ENCODE assay signal across 8 mouse cellular contexts in the genomic region with DNA sequence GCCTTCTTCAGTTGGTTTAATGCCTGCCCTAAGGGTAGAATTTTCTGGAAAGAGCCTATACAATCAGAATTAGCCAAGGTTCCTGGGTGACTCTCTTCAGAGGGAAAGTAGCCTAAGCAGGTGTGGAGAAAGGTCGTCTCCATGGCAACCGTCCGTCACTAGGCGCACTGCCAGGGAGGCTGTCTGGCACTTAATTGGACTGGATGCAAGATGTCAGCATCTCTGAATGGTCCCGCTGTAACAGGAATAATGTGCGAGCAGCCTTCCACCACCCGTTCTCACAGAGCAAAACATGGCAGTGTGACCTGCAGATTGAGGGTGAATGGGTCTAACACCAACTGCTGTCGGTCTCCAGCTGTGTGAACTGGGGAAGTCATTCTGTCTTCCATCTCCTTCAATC.
DNase-seq lines count a peak whose midpoint lies in the region.

No protein-coding gene starts in this region.

- DNase-seq in thymus, postnatal 4 days = peak; percentile 13
- no peak for DNase-seq in thymus, postnatal 25 days
- DNase-seq in embryo, embryonic 11.5 days (ENCODE audit: low read depth, low spot score) = peak; percentile 23
- peak; percentile 29 for DNase-seq in kidney, postnatal 14 days
- DNase-seq in frontal cortex, postnatal 36 days (ENCODE audit: low spot score in 2 of 2) = no peak
- no peak for DNase-seq in layer of hippocampus, adult 18-20 months (ENCODE audit: low spot score in 2 of 2)
- no peak for DNase-seq in heart, adult 8-10 months (ENCODE audit: low spot score)
- no peak for DNase-seq in heart, postnatal 4 days

Comparison
In these comparisons a context has a peak if more than half of its experiments do, and no peak if none do; other contexts are left out.
1. DNase-seq: peak in thymus, postnatal 4 days (single experiment), embryo, embryonic 11.5 days (single experiment) and kidney, postnatal 14 days (single experiment); none in thymus, postnatal 25 days (single experiment), frontal cortex, postnatal 36 days (0 of 2), layer of hippocampus, adult 18-20 months (0 of 2), heart, adult 8-10 months (single experiment) and heart, postnatal 4 days (single experiment).